Mouse (Mus musculus) erythroid progenitor cell, adult 5-6 weeks (primary cell): ENCODE measurements around the gene Sgca. TPM values are rescaled to one million over a fixed set of nuclear protein-coding genes. Genes with fewer than 3 reads are reported as not detected.

Source experiments
- ATAC-seq: replicated peaks from 2 replicates; pipeline ENCODE4 v1.8.0; 2016; ENCODE audit warnings: moderate number of reproducible peaks, mild to moderate bottlenecking, moderate TSS enrichment, inconsistent platforms; ENCODE audit not compliant: poor library complexity, low FRiP score, severe bottlenecking
- total RNA-seq, 2 experiments: library from RNA; stranded (forward) in 1 of 2; stranded (reverse) in 1 of 2; fragments of 150-400 nt in 1 of 2; fragments of 186-747, 209-891 nt in 1 of 2; gene quantifications; 2 replicates each; pipeline versions ENCODE4 v1.2.3 to v1.2.4; 2015 to 2017; ENCODE audit warnings: low replicate concordance in 2 of 2

Sgca gene
- total RNA-seq, 2 experiments from 2014 or later, result not detected

DNA sequence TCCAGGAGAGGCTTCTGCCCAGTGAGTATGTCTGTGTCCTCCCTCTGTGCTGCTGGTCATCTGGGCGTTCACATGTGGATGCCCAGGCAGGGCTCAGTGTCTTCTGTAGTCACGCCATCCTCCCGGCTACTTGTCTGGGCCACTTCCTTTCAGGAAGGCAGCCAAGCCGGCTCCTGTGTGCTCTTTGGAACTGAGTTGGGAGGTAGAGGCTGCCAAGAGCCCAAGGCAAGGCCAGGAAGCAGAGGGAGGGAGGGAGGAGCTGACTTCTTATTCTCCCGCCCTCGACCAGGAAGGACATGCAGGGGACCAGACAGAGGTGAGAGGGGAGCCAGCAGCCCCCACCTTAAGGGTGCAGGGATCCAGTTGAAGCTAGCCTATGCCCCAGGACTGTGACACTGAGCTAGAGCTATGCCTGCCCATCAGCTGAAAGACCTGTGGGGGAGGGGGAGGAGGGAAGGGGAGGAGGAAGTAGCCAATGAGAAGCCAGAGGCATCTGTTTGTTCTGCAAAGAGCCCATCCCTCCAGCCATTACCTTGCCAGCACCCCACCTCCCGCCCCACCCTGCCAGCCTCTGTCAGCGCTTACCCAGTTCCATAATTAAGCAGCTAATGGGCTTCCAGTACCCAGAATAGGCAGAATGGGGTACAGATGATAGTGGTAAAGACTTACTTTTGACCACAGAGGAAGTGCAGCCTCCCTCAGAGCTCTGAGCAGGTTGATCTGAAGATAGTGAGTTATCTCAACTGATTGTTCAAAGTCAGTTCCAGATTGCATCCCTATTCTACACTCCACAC lies 17.9 kb downstream of the Sgca start:
- no peak for ATAC-seq

DNA sequence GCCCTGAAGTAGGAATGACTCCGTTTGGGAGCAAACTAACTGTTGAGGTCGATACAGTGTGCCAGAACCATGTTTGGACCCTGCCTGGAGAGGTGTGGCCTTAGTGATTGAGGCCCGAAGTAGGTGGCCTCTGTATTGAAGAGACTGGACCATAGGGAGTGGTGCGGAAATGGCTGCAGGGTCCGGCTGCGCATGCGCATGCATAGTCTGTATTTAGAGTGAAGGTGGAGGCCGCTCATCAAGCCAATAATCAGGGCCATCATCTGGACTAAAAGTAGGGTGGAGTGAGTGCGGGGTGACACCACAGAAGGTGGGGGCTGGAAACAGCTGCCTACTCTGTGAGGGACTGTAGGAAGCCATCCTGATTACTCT lies 18.4 kb downstream of the Sgca start:
- no peak for ATAC-seq

DNA sequence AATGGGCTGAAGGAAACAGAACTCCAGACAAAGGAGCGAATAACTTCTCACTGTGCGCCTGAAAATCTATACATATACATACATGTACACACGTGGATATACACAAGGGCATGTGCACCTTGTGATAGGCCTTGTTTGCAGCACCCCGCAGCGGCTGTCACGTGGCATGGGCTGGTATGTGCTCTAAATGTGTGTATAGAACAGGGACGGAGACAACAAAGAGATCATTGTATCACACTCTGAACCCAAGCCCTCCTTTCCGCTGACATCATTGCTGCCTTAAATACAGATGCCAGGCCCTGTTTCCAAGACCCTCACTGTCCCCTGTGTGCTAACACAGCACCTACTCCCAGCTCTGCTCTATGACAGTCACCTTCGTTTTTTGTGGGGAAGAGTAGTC lies 21.0 kb downstream of the Sgca start:
- no peak for ATAC-seq

DNA sequence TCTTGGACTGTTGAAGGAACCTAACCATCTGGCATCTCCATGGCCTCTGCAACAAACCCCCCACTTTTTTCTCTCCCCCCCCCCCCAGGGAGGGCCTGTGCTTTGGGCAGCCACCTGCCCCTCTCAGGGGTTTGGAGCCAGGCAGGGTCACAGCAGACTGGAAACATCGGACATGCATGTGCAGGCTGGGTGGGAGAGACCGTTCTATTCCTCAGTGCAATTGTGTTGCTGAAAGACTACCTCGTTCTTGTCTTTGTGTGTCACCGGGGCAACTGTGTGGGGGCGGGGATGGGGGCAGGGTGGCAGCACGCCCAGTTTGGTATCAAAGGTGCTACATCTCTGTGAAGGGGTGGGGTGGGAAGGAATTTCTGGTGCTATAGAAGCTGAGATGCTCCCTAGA lies 24.0 kb downstream of the Sgca start:
- no peak for ATAC-seq

DNA sequence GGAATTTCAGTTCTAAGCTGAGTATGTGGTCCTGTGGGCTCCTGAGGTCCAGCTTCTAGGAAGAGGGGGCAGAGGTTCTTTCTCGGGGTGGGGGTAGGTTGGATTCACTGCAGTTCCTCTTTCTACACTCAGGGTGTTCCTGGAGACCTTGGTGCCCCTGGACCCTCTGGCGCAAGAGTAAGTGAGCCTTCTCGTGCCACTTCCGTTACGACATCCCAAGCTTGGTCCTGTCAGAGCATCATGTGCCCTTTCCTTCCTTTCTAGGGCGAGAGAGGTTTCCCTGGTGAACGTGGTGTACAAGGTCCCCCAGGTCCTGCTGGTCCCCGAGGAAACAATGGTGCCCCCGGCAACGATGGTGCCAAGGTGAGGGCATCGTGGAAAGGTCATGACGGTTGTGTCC lies 30.9 kb downstream of the Sgca start:
- ATAC-seq, result no peak

DNA sequence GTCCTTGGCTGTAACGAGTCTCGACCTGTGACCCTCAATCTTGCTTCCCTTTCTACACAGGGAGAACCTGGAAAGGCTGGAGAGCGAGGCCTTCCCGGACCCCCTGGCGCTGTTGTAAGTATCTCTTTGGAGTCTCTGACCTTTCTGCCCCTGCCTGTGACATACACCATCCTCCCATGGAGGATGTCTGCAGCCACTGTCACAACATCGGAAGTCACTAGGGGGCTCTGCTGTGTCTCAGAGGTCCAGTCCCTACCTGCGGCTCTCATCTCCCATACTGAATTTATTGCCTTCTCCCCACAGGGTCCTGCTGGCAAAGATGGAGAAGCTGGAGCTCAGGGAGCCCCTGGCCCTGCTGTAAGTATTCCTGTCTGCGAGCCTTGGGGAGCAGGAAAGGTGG lies 31.8 kb downstream of the Sgca start:
- no peak for ATAC-seq

DNA sequence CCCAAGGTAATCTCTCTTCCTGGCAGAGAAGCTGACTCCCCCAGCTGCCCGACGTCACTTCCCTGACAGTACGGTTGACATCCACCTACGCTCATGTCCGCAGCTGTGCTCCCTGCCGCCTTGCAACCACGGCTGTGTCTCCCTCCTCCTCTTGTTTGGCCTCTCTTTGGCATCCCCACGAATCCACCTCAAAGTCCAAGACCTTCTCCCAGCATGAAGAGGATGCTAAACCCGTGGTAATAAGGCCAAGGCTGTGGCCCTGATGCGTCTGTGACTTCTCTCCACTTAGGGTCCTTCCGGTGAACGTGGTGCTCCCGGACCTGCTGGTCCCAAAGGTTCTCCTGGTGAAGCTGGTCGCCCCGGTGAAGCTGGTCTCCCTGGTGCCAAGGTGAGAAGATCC lies 33.1 kb downstream of the Sgca start:
- no peak for ATAC-seq

DNA sequence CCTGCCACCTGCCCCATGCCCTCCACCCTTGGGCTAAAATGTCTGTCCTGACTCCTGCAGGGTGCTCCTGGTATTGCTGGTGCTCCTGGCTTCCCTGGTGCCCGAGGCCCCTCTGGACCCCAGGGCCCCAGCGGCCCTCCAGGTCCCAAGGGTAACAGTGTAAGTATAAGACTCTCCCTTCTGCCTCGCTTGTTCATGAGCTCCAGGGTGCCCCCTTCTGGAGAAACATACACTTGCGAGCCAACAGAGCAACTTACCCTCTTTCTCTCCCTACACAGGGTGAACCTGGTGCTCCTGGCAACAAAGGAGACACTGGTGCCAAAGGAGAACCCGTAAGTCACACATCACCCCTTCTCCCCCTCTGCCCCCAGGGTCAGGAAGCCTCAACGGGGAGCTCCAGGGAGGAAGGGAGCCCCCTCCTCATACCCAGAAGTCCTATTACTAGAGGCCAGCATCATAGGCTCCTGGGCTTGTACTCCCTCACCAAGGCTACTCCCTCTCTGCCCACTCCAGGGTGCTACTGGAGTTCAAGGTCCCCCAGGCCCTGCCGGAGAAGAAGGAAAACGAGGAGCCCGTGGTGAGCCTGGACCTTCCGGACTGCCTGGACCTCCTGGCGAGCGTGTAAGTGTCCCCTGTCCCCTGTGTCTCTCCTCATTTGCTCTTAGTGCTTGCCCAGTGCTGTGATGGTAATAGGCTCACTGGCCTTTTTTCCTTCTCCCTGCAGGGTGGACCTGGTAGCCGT lies 33.7 kb downstream of the Sgca start:
- ATAC-seq, result no peak

DNA sequence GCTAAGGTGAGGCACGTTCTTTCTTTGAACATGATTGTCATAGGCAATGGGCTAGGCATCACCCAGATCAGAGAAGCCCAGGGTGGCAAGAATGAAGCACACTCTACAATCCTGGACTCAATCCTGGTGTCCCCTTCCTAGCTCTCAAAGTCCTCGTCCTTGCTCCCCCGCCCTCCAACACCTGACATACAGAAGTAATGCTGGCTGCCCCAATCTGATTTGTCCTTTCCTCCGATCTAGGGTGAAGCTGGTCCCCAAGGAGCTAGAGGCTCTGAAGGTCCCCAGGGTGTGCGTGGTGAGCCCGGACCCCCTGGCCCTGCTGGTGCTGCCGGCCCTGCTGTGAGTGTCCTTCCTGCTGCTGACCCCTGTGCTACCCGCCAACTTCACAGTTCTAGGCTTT lies 34.4 kb downstream of the Sgca start:
- no peak for ATAC-seq

DNA sequence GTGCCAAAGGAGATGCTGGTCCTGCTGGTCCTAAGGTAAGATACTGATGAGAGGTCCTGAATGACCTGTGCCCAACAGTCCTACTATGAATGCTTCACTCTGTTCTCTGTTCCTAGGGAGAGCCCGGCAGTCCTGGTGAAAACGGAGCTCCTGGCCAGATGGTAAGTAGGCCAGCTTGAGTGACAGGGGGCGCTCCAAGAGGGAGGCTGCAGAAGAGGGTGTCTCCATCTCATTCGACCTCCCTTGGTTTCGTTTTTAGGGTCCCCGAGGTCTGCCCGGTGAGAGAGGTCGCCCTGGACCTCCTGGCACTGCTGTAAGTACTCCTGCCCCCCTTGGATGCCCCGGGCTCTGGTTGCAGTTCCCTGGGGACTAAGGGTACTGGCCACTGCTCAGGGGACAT lies 35.0 kb downstream of the Sgca start:
- no peak for ATAC-seq

DNA sequence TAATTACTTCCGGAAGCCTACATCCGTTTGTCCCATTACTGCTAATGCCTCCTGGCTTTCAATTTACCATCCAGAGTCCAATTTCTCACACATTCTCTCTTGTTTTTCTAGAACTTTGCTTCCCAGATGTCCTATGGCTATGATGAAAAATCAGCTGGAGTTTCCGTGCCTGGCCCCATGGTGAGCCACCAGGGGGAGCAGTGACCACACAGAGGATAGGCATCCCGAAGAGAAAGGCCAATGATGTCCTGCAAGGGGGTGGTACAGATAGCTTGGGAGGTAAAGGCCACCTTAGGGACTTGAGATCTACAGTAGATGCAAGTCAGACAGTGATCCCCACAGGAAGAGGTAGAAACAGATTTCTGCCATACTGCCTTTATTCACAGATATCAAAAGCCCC lies 36.8 kb downstream of the Sgca start:
- ATAC-seq, result 0 out of 2 replicates have a peak, but pooled peaks have one; percentile 43

DNA sequence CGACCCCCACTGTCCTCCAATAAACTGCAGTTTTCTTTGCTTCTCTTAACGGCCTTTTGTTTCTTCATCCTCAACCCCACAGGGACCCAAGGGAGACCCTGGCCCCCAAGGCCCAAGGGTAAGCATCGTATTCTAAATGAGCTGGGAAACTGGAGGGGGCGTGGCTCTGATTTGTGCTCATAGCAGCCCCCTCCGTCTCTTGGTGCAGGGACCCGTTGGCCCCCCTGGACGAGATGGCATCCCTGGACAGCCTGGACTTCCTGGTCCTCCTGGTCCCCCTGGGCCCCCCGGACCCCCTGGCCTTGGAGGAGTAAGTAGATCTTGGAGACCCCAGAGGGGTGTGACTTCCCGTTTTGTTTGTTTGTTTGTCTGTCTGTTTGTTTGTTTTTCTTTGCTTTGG lies 37.8 kb downstream of the Sgca start:
- ATAC-seq, result no peak

DNA sequence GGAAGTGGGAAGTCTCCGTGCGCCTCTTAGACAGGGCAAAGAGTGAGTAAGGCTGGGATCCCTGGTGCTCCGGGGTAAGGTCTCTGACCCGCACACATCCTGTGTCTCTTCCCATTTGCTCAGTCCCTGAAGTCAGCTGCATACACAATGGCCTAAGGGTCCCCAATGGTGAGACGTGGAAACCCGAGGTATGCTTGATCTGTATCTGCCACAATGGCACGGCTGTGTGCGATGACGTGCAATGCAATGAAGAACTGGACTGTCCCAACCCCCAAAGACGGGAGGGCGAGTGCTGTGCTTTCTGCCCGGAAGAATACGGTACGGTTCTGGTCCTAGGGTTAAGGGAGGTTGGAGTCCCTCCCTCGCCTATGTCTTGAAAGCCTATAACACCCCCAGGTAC lies 38.3 kb downstream of the Sgca start:
- no peak for ATAC-seq

DNA sequence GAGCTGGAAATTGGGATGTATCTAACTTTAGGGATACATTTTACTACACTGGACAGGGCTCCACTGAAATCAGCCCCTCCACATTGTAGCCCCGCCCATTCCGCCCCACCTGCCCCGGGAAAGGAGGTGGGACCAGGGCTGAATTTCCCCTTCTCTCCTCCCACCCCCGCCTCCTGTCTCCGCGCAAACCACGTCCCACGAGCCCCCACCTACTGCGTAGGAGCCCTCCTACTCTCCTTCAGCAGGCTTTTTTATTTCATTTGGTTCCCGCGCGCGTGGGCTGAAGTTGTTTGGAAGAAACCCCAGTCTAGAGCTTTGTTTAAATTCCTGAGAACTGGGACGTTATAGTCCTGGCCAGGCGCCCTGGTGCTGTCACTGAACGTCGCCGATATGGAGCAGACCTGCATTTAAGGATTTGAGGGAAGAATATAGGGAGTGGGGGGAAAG lies 38.8 kb downstream of the Sgca start:
- ATAC-seq, result peak; percentile 39; the same call in 1 of the 2 replicates

DNA sequence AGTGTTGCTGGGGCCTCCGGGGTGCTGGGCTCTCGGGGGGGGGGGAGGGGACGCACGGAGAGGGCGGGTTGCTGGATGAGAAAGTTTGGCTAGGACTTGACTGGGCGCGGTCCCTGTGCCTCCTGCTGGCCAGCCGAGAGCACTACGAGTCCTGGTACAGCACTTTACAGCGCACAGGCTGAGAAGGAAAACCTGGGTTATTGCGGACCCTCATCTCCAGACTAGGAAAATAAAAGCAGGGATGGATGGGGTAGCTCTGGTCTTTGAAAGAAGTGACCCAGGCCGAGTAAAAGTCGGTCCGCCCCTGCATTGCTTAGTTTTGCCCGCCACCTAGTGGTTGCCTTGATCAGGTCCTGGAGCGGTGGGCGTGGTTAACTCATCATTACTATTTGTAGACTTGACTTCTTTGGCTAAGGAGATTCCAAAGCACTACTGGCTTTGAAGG lies 39.3 kb downstream of the Sgca start:
- peak; percentile 85 for ATAC-seq

DNA sequence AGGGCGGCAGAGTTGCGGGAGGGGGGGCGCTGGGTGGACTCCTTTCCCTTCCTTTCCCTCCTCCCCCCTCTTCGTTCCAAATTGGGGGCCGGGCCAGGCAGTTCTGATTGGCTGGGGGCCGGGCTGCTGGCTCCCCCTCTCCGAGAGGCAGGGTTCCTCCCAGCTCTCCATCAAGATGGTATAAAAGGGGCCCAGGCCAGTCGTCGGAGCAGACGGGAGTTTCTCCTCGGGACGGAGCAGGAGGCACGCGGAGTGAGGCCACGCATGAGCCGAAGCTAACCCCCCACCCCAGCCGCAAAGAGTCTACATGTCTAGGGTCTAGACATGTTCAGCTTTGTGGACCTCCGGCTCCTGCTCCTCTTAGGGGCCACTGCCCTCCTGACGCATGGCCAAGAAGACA lies 40.1 kb downstream of the Sgca start, which contains the start of gene Col1a1:
Col1a1 (plus strand) TSS at position 180 of the 400 bp plus-strand sequence.
- no peak for ATAC-seq

DNA sequence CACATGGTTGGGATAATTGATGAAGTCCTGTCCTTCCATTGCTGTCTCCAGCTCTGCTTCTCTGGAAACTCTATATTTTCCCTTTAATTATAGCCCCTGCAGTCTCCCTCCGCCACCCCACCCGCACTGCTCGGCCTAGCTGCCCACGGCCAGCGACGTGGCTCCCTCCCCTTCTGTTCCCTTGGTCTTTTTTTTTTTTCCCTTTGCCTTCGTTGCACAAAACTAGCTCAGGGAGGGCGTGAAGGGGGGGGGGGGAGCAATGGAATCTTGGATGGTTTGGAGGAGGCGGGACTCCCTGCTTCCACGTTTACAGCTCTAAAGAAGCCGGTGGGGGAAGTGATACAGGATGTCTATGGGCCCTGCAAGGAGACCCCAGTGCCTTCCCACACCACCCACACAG lies 41.6 kb downstream of the Sgca start:
- no peak for ATAC-seq

DNA sequence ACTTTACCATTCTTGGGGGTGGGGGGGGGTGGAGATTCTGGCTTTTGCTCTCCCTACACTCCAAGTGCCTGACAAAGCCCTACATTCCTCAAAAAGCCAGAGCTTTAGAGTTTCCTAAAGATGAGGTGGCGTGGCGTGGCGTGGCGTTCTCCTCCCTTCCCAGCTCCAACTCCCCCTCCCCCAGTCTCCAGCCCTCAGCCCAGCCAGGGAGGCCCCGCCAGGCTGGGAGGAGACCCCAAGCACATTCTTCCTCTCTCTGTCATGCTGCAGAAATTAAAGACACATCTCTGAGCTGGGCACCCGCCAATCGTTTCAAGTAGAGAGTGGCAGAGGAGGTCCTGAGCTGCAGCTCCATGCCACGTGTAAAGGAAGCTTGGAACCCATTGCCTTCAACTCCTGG lies 42.5 kb downstream of the Sgca start:
- no peak for ATAC-seq

DNA sequence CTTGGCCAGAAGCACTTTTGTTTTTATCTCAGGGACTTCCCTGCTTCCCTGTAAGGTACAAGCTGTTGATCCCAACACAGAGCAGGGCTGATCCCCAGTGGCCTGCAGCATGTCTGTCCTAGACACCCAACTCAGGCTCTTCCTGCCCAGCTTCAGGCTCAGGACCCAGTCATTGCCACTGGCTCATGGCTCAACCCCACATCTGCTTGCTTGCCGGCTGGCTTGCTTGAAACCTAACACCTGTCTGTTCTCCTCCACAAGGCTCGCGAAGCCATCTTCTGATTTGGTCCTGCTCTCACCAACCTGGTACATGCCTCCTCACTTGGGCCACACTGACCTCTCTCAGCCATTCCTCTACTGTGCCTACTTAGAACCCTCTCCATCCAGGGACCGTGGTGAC lies 46.0 kb downstream of the Sgca start:
- no peak for ATAC-seq

DNA sequence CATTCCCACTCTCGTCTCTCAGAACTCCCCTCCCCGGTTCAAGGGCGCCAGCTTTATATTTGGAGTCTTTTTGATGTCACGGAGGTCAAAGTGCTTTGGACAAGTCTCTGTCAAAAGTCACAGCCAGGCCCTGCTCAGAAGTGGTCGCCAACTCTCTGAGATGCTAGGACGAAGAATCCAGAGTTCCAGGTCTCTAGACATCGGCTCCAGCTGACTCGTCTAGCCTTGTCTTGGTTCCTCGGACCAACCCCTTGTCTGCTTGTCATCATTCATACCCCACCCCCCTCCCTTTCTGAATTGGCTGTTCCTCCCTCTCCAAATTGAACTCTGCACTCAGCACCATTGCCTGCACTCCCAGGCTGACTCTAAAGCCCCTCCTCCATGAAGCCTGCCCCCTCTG lies 46.5 kb downstream of the Sgca start:
- ATAC-seq, result no peak

DNA sequence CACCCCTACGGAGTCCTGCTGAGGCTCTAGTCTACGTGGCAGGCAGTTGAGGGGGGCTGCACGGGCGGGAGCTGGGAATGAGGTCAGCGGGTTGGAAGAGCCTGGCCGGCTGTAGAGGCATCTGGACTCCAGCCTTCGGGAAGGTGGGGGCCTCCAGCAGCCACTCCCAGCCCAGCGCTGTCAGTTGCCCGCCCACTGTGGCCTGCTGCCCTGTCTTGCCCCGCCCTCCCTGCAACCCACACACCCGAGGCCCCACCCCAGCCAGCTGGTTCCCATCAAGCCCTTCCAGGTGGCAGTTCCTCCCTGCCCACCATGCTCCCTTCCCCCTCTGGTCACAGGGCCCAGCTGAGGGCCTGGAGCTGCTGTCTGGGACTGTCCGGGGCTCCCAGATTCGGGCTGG lies 47.3 kb downstream of the Sgca start:
- no peak for ATAC-seq
